Mouse (Mus musculus) heart, postnatal 0 days (tissue): Measurements from ENCODE around the gene Eif4enif1.
"Not testable (repeated sequence)": the region's sequence is repeated elsewhere in the genome, so short reads cannot be mapped to it uniquely, and the experiment has no call there.

Experiments used
- CTCF ChIP-seq: IDR thresholded peaks from 2 replicates; pipeline ENCODE4 v1.5.1; 2016; ENCODE audit warnings: antibody characterized with exemption, control low read depth, low read depth
- EP300 ChIP-seq: IDR thresholded peaks from 2 replicates; pipeline ENCODE4 v1.6.1; 2016; ENCODE audit warnings: antibody characterized with exemption, low read depth

DNA sequence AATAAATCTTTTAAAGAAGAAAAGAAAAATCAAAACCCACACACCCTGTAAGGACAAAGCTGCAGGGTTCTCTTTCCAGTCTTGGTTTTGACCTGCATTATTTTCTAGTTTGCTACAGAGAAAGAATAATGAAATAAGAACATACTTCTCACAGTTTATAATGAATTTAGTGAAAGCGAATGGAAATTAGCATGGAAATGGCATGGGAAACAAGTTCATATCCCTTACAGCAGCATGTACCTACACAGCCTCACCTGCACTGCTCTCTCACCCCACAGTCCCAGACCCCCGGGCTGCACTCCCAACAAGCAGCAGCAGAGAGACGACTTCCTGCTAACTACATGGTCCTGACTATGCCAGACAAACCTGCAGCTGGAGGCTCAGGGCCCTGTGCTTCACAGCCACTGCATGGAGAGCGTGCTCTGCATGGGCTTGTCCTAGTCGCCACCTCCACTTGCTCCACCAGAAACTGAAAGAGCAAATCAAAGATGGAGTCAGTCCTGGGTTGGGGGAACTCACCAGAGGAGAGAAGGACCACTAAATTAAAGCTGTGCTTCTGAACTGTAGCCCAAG lies 36.9 kb upstream of the Eif4enif1 start:
- not testable (repeated sequence) for TF ChIP-seq CTCF, EP300
